13 mouse cellular contexts compared by ENCODE assay signal in the genomic region with DNA sequence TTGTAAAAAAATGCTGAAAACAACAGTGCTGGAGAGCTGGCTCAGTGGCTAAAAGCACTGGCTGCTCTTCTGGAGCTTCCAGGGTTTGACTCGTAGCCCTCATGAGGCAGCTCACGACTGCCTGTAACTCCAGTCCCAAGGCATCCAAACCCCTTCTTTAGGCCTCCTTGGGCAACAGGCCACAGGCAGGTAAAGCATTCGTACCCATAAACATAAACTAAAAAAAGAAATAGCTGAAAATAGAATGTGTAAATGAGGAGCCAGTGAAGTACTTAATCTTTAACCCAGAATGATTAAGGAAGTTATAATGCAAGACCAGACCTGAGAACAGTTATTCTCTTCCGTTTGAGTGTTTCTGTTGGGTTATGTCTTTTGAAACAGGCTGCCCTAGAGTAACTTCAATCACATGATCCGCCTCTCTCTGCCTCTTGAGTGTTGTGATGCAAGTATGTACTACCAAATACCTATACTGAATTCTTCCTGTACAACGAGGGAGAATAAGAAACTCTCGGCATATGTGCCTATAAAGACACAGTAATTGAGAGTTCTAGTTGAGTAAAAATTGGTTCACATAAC. TPM values are rescaled to one million over a fixed set of nuclear protein-coding genes. Genes with fewer than 3 reads are reported as not detected.
DNase-seq lines count a peak whose midpoint lies in the region; ATAC-seq and TF ChIP-seq lines count a peak whose summit lies in the region.
"Had no signal": no experiment of that assay in that cellular context is flagged by ENCODE, and none has a peak within 500 bp of the region (broad histone marks: within the 10 kb centered on the region; RNA-seq: fewer than 3 reads in every experiment).

No protein-coding gene starts in this region.

- no peak for TF ChIP-seq CTCF in left cerebral cortex, adult 2 months (IDR thresholded peaks at IDR 0.05)

- no peak overlapping the region for H3K4me3 ChIP-seq in left cerebral cortex, adult 2 months
- H3K4me3 ChIP-seq: embryonic facial prominence, embryonic 10.5 days; hindbrain, embryonic 12.5 days; limb, embryonic 15.5 days had no signal

- DNase-seq in lung, postnatal 10 days: peak; percentile 13
- DNase-seq in lung, postnatal 14 days: no peak
- DNase-seq in kidney, postnatal 14 days: peak; percentile 52
- no peak for DNase-seq in left cerebral cortex, adult 2 months (ENCODE audit: extremely low spot score in 1 of 2, low spot score in 2 of 2)
- DNase-seq in adrenal gland, adult (ENCODE audit: inconsistent age in 2 of 2, low spot score in 1 of 2): no peak
- no peak for DNase-seq in embryo, embryonic 10 days (ENCODE audit: low spot score)
- DNase-seq: cerebellum, adult 8-10 months; retina, postnatal 1 day; thymus, adult 18-20 months had no signal

- ATAC-seq in hematopoietic stem cell, adult 5-6 weeks (replicated peaks in 1 of 2; ENCODE audit: insufficient read depth in 1 of 2, low FRiP score in 2 of 2, low TSS enrichment in 1 of 2, low read depth in 1 of 2, poor library complexity in 2 of 2, severe bottlenecking in 2 of 2): peak; percentile 67 to 81

- H3K27ac ChIP-seq in left cerebral cortex, adult 2 months: no peak overlapping the region
- H3K27ac ChIP-seq: embryonic facial prominence, embryonic 10.5 days; hindbrain, embryonic 12.5 days had no signal

- intact Hi-C loops in left cerebral cortex, adult 2 months (cut with DNase I): no loop called here

RNA-seq across cellular contexts. Expression of a gene that starts 53.2 kb away (rescaled TPM):
- total RNA-seq in hematopoietic stem cell, adult 5-6 weeks (2017): 76.8 and 100 TPM in 2 replicates
- 10 to 100 TPM; 20.9 to 21.9 TPM for total RNA-seq in left cerebral cortex, adult 2 months (2021)

Comparison
In these comparisons a context has a peak if more than half of its experiments do, and no peak if none do; other contexts are left out.
1. DNase-seq: peak in lung, postnatal 10 days (single experiment) and kidney, postnatal 14 days (single experiment); none in lung, postnatal 14 days (single experiment), left cerebral cortex, adult 2 months (0 of 2), adrenal gland, adult (0 of 2) and embryo, embryonic 10 days (single experiment).